In genomic region chr4:58911069-58911830, GRCm38 (mm10) we compare ENCODE assay signal across 8 mouse cellular contexts. TPM values are rescaled to one million over a fixed set of nuclear protein-coding genes. Genes with fewer than 3 reads are reported as not detected.
A peak's percentile ranks its signal among the peaks of the same experiment; 100 is the strongest.
DNase-seq lines count a peak whose midpoint lies in the region; ATAC-seq and TF ChIP-seq lines count a peak whose summit lies in the region.

No protein-coding gene starts in this region.

- H3K79me2 ChIP-seq in macrophage (ENCODE audit: inconsistent target) = peaks cover 52% of the 10 kb centered on the region

- no peak for TF ChIP-seq CTCF in left cerebral cortex, adult 2 months (IDR thresholded peaks at IDR 0.05)

- intact Hi-C loops in left cerebral cortex, adult 2 months (cut with DNase I) = loop anchor here (10.0 kb wide), 1 partner anchor 956 kb away; the partner anchor contains the start of gene Txn1

- peaks cover 20% of the 10 kb centered on the region for H3K4me1 ChIP-seq in hindbrain, embryonic 15.5 days (replicated peaks)

- peak overlapping the region; percentile 94 for H3K4me3 ChIP-seq in hindbrain, embryonic 15.5 days
- peak overlapping the region; percentile 95 for H3K4me3 ChIP-seq in left cerebral cortex, adult 2 months
- peak overlapping the region; percentile 76 for H3K4me3 ChIP-seq in macrophage (ENCODE audit: inconsistent target)

- ATAC-seq in hindbrain, embryonic 15.5 days (ENCODE audit: low FRiP score, low read depth) = peak; percentile 68
- ATAC-seq in megakaryocyte-erythroid progenitor cell, adult 5-6 weeks (replicated peaks; ENCODE audit: low FRiP score, low TSS enrichment, poor library complexity, severe bottlenecking) = no peak

- H3K4me2 ChIP-seq in hindbrain, embryonic 15.5 days = peak overlapping the region; percentile 84

- H3K9me3 ChIP-seq in hindbrain, embryonic 15.5 days = no peaks in the 10 kb centered on the region

- peak overlapping the region; percentile 97 for H3K27ac ChIP-seq in hindbrain, embryonic 15.5 days (replicated peaks)
- peak overlapping the region; percentile 94 for H3K27ac ChIP-seq in left cerebral cortex, adult 2 months
- peak overlapping the region; percentile 52 for H3K27ac ChIP-seq in macrophage

- no peaks in the 10 kb centered on the region for H3K27me3 ChIP-seq in hindbrain, embryonic 15.5 days

- peak; percentile 57 for DNase-seq in R1 (ENCODE audit: low read depth, low spot score)
- DNase-seq in cerebellum, postnatal 14 days = peak; percentile 79 to 80
- DNase-seq in frontal cortex, postnatal 36 days (ENCODE audit: low spot score in 2 of 2) = peak; percentile 60 to 62
- peak; percentile 35 to 46 for DNase-seq in left cerebral cortex, adult 2 months (ENCODE audit: extremely low spot score in 1 of 2, low spot score in 2 of 2)
- peak; percentile 77 to 81 for DNase-seq in right cerebral cortex, postnatal 10 days (ENCODE audit: low spot score in 2 of 2)

- under 1% methylated on average over 50 of the region's 56 CpGs for WGBS in hindbrain, embryonic 15.5 days
- WGBS in macrophage (ENCODE audit: missing documents) = 1% methylated on average over 54 of the region's 56 CpGs

- H3K9ac ChIP-seq in hindbrain, embryonic 15.5 days = peak overlapping the region; percentile 98

- no peaks in the 10 kb centered on the region for H3K36me3 ChIP-seq in hindbrain, embryonic 15.5 days
- no peaks in the 10 kb centered on the region for H3K36me3 ChIP-seq in macrophage (ENCODE audit: inconsistent target)

RNA-seq across cellular contexts. Expression of gene Ecpas, which starts 1.3 kb away (rescaled TPM):
- 32.0 and 34.7 TPM in 2 replicates for polyA plus RNA-seq in hindbrain, embryonic 15.5 days (2015; fragmentation: Nextera tagmentation; extraction: Ambion mirVana)
- total RNA-seq in left cerebral cortex, adult 2 months (2021) = 100 to 1,000 TPM; 136 to 152 TPM
- total RNA-seq in macrophage (2018; cell fraction: chromatin; rRNA removed) = 100 to 1,000 TPM; 150 to 573 (median 370) TPM
- total RNA-seq in macrophage (2018; cell fraction: cytosol; rRNA removed) = 10 to 100 TPM; 38.2 to 64.1 (median 48.0) TPM
- total RNA-seq in macrophage (2018; cell fraction: nucleus; rRNA removed) = 100 to 1,000 TPM in 22 of 26 experiments, 10 to 100 TPM in 4; 73.8 to 408 (median 169) TPM
- polyA plus RNA-seq in macrophage (2018) = 24.1 to 39.2 TPM (median 33.8 TPM) in 3 replicates
- total RNA-seq in megakaryocyte-erythroid progenitor cell, adult 5-6 weeks (2014; fragmentation: Nextera tagmentation) = 78.4 and 95.1 TPM in 2 replicates
- 69.0 and 101 TPM in 2 replicates for total RNA-seq in megakaryocyte-erythroid progenitor cell, adult 5-6 weeks (2017)

RNA-seq across cellular contexts. Expression of gene Zkscan16, which starts 32.2 kb away (rescaled TPM):
- polyA plus RNA-seq in hindbrain, embryonic 15.5 days (2015; fragmentation: Nextera tagmentation; extraction: Ambion mirVana) = 2.3 and 2.4 TPM in 2 replicates
- 10 to 100 TPM; 50.1 to 56.8 TPM for total RNA-seq in left cerebral cortex, adult 2 months (2021)
- under 1 TPM in 1 of 26 experiments, not detected in 25; 0.28 TPM for total RNA-seq in macrophage (2018; cell fraction: chromatin; rRNA removed)
- total RNA-seq in macrophage (2018; cell fraction: cytosol; rRNA removed) = not detected
- not detected for total RNA-seq in macrophage (2018; cell fraction: nucleus; rRNA removed)
- polyA plus RNA-seq in macrophage (2018) = not detected in 3 replicates
- total RNA-seq in megakaryocyte-erythroid progenitor cell, adult 5-6 weeks (2014; fragmentation: Nextera tagmentation) = not detected in 2 replicates
- total RNA-seq in megakaryocyte-erythroid progenitor cell, adult 5-6 weeks (2017) = not detected in 2 replicates

Comparison
In these comparisons a context has a peak if more than half of its experiments do, and no peak if none do; other contexts are left out.
1. RNA of gene Zkscan16, which starts 32.2 kb away (total RNA-seq): 50.1 to 56.8 TPM in left cerebral cortex, adult 2 months; not detected in megakaryocyte-erythroid progenitor cell, adult 5-6 weeks; every median in the first group is over 10 times any median in the second.
2. Peak in every context shown above with its lines, with median percentiles within 50 percentile points of each other: DNase-seq, H3K27ac ChIP-seq and H3K4me3 ChIP-seq.